Mouse (Mus musculus) spleen, adult 2 months (tissue): ENCODE measurements around the gene BC034090.

Experiments
- CTCF ChIP-seq: fragments of 200-500 bp; IDR thresholded peaks from 2 replicates; pipeline ENCODE4 v1.5.1; 2011; ENCODE audit warnings: mild to moderate bottlenecking, inconsistent platforms; ENCODE audit not compliant: insufficient read depth, insufficient read length, insufficient replicate concordance; ENCODE audit errors: extremely low read depth
- POLR2A ChIP-seq: fragments of 200-500 bp; IDR thresholded peaks from 2 replicates; pipeline ENCODE4 v1.6.1; 2011; ENCODE audit warnings: low read depth, low read length, inconsistent platforms

GRCm38 (mm10) chr1:155201914-155202313, 42.3 kb downstream of the BC034090 start:
- TF ChIP-seq CTCF: no peak
- no peak for TF ChIP-seq POLR2A
